Mouse (Mus musculus): ENCODE results near the gene Tmbim4. TPM values are rescaled to one million over a fixed set of nuclear protein-coding genes. Genes with fewer than 3 reads are reported as not detected.

The Tmbim4 gene
- polyA plus RNA-seq, 1 experiment from 2014 or later: 87.1 TPM

DNA sequence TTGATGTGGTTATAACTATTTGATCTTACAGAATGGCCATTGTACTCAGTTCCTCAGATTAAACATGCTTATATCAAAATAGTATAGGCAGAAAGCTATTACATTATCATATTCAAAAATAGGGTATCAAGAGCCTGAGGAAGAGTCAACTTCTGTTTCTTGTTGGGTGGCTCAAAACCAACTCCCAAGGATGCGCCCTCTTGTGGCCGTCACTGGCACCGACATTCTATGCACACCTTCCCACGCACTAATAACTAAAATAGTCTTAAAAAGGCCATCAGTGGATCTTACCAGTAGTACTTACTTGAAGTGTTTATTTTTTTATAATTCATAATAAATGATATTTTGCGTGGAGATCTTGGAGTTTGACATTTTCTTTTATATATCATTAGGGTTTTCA is 30.3 kb downstream of the Tmbim4 start:
- H3K9me3 ChIP-seq (ENCODE audit: low read depth, low read length): no peaks in the 10 kb centered on the region
- H3K4me2 ChIP-seq: no peak overlapping the region
- WGBS: 26% methylated on average over 5 of the region's 5 CpGs
- no peak overlapping the region for H3K9ac ChIP-seq
- H3K27me3 ChIP-seq (ENCODE audit: insufficient read depth, low read length): no peaks in the 10 kb centered on the region
- DNase-seq: peak; percentile 84
- no peak overlapping the region for H3K4me3 ChIP-seq (ENCODE audit: low read depth, low read length)
- no peak overlapping the region for H3K27ac ChIP-seq (ENCODE audit: low read depth)
- H3K4me1 ChIP-seq (ENCODE audit: insufficient read depth): 0 out of 2 replicates have a peak, but pooled peaks cover 4% of the 10 kb centered on the region
- ATAC-seq (ENCODE audit: insufficient read depth): no peak
- TF ChIP-seq CTCF (IDR thresholded peaks at IDR 0.05; ENCODE audit: low read depth): peak; percentile 79
- peaks cover 34% of the 10 kb centered on the region for H3K36me3 ChIP-seq (ENCODE audit: insufficient read depth)

DNA sequence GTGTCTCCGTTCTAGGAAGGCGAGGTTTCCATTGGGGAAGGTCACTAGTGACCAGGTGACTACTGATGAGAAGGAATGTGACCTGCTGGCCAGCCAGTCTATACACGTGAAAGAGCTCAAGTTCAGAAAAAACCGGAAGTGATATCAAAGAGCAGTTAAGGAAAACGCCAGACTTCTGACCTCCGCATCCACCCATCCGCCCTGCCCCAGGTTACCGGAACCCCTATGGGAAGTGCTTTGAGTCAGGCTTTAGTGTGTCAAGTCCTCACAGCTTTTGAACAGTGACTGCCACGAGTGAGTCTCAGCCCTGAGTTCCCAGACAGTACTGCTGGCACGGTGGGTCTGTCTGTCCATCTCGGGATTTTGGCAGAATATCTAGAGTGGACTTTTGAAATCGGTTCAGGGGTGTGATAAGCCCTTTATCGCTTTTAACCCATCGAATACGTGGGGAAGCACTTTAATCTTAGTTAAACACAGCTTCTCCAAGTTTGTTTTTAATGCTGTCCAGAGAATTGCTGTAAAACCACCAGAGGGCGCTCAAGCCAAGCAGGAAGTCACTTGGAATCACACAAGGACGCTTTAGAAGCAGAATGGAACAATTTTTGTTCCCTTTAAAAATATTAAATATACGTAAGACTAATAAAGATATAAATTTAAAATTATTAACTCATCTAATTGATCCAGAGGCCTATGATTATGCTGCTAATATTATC is 32.4 kb downstream of the Tmbim4 start:
- H3K4me2 ChIP-seq: peak overlapping the region; percentile 48
- no peak overlapping the region for H3K4me3 ChIP-seq (ENCODE audit: low read depth, low read length)
- H3K27me3 ChIP-seq (ENCODE audit: insufficient read depth, low read length): no peaks in the 10 kb centered on the region
- no peaks in the 10 kb centered on the region for H3K9me3 ChIP-seq (ENCODE audit: low read depth, low read length)
- no peaks in the 10 kb centered on the region for H3K4me1 ChIP-seq (ENCODE audit: insufficient read depth)
- DNase-seq (peak; percentile 88), ATAC-seq (ENCODE audit: insufficient read depth) (peak; percentile 32; the same call in 1 of the 2 replicates)
- 0 out of 2 replicates have a peak overlapping the region, but pooled peaks have one; percentile 15 for H3K9ac ChIP-seq
- H3K36me3 ChIP-seq (ENCODE audit: insufficient read depth): peaks cover 27% of the 10 kb centered on the region
- TF ChIP-seq CTCF (IDR thresholded peaks at IDR 0.05; ENCODE audit: low read depth): peak; percentile 84
- no peak overlapping the region for H3K27ac ChIP-seq (ENCODE audit: low read depth)
- WGBS: 27% methylated on average over 18 of the region's 18 CpGs

DNA sequence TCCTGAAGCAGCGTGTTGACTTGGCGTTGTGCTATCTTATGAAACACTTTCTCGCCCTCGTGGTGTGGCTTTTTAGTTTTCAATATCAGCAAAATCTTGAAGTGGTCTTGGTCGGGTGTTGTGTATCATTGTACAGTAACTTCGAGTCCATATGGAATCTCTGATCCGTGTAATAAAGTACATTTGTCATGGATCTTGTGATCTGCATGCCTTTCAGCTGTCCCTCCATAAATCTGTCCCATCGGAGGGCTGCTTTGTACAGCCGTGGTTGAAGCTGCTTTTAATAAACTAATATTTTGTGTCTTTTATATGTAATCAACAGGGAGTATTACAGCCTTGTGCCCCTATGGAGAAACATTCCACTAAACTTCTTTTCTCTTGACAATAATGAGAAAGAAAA is 35.5 kb downstream of the Tmbim4 start:
- no peaks in the 10 kb centered on the region for H3K4me1 ChIP-seq (ENCODE audit: insufficient read depth)
- no peak overlapping the region for H3K4me3 ChIP-seq (ENCODE audit: low read depth, low read length)
- H3K4me2 ChIP-seq: no peak overlapping the region
- no peaks in the 10 kb centered on the region for H3K27me3 ChIP-seq (ENCODE audit: insufficient read depth, low read length)
- DNase-seq: no peak
- no peaks in the 10 kb centered on the region for H3K9me3 ChIP-seq (ENCODE audit: low read depth, low read length)
- ATAC-seq (ENCODE audit: insufficient read depth): no peak
- WGBS: 57% methylated on average over 9 of the region's 9 CpGs
- H3K9ac ChIP-seq: no peak overlapping the region
- H3K36me3 ChIP-seq (ENCODE audit: insufficient read depth): 0 out of 2 replicates have a peak, but pooled peaks cover 7% of the 10 kb centered on the region
- TF ChIP-seq CTCF (IDR thresholded peaks at IDR 0.05; ENCODE audit: low read depth): no peak
- H3K27ac ChIP-seq (ENCODE audit: low read depth): no peak overlapping the region

DNA sequence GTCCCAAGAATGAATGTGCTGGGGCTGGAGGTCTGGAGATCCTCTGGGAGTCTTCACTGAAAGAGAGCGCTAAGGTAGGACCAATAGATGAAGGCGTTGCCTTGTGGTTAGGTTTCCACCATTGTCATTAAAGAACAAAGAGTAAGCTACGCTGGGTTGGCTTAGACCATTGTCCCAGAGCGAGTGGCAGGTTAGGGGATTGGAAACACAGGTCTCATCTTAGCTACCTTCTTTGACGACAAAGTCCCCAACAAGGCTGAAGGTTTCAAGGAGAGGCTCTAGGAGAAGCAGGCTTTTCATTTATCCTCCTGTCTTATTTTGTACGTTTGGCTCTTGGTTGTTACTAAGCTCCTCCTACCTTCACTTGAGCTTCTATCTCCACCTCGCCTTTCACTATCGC is 36.9 kb downstream of the Tmbim4 start:
- Histone ChIP-seq H3K4me3 (ENCODE audit: low read depth, low read length) (no peak overlapping the region), H3K9me3 (ENCODE audit: low read depth, low read length) (no peaks in the 10 kb centered on the region), H3K9ac (no peak overlapping the region), H3K27ac (ENCODE audit: low read depth) (no peak overlapping the region), H3K27me3 (ENCODE audit: insufficient read depth, low read length) (no peaks in the 10 kb centered on the region), H3K36me3 (ENCODE audit: insufficient read depth) (no peaks in the 10 kb centered on the region), H3K4me2 (no peak overlapping the region), H3K4me1 (ENCODE audit: insufficient read depth) (no peaks in the 10 kb centered on the region)
- DNase-seq (no peak), ATAC-seq (ENCODE audit: insufficient read depth) (no peak)
- TF ChIP-seq CTCF (IDR thresholded peaks at IDR 0.05; ENCODE audit: low read depth): no peak
- 84% methylated on average over 8 of the region's 8 CpGs for WGBS

DNA sequence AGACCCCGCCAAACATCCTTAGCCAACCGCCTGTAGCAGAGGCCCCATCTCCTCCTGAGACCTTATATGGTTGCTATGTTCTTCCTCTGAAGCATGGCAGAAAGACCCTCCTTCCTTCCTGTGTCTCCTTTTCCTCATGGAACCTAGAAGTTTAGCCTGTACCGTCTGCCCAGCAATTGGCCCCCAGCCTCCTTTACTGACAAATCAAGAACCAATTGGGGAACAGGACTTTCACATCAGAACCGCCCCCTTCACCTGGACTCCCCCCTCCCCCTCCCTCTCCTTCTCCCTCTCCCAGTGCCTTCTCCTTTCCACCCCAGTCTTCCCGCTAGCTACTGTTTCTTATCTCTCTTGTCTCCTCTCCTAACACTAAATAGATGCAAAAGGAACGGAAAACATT is 38.1 kb downstream of the Tmbim4 start:
- ATAC-seq (ENCODE audit: insufficient read depth): no peak
- Histone ChIP-seq H3K27ac (ENCODE audit: low read depth) (no peak overlapping the region), H3K4me2 (no peak overlapping the region), H3K9me3 (ENCODE audit: low read depth, low read length) (no peaks in the 10 kb centered on the region), H3K36me3 (ENCODE audit: insufficient read depth) (no peaks in the 10 kb centered on the region), H3K27me3 (ENCODE audit: insufficient read depth, low read length) (no peaks in the 10 kb centered on the region), H3K9ac (no peak overlapping the region), H3K4me3 (ENCODE audit: low read depth, low read length) (no peak overlapping the region), H3K4me1 (ENCODE audit: insufficient read depth) (no peaks in the 10 kb centered on the region)
- WGBS: 52% methylated on average over 6 of the region's 6 CpGs
- DNase-seq: no peak
- TF ChIP-seq CTCF (IDR thresholded peaks at IDR 0.05; ENCODE audit: low read depth): no peak

DNA sequence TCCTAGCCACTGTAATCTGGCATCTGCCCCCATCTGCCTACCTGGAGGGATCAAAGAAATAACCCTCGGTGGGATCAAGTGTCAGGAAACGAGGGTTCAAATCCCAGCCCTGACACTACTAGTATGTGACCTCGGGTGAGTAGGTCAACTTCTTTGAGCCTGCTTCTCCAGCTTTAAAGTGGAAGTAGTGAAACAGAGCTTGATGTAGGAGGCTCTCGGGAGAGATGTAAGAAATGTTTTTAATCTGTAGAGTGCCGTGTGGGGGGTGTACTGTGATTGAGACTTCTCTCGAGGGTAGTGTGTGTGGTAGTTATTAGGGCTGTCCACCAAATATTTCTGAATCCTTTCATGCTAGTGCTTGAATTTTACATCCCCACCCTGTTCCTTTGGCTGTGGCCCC is 41.0 kb downstream of the Tmbim4 start:
- ATAC-seq (ENCODE audit: insufficient read depth) (no peak), DNase-seq (no peak)
- Histone ChIP-seq H3K4me2 (no peak overlapping the region), H3K36me3 (ENCODE audit: insufficient read depth) (no peaks in the 10 kb centered on the region), H3K9ac (no peak overlapping the region), H3K27me3 (ENCODE audit: insufficient read depth, low read length) (no peaks in the 10 kb centered on the region), H3K4me1 (ENCODE audit: insufficient read depth) (no peaks in the 10 kb centered on the region), H3K9me3 (ENCODE audit: low read depth, low read length) (no peaks in the 10 kb centered on the region), H3K4me3 (ENCODE audit: low read depth, low read length) (no peak overlapping the region), H3K27ac (ENCODE audit: low read depth) (no peak overlapping the region)
- 42% methylated on average over 6 of the region's 6 CpGs for WGBS
- no peak for TF ChIP-seq CTCF (IDR thresholded peaks at IDR 0.05; ENCODE audit: low read depth)

DNA sequence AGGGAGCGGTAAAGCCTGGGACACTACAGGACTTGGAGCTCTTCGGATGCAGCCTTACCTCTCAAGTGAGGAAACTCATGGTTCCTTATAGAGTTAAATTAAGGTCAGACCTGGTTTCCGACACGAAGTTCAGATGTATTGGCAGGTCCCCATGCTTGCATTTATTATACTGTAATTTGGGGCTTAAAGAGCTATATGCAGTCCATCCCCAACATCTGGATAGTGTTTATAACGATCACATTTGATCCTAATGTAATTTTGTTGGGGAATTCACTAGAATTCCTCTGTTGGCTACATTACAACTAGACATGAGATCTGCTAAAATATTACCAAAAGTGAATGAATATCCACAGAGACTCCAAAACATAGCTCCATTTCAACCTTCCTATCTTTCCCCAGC is 44.3 kb downstream of the Tmbim4 start:
- H3K27me3 ChIP-seq (ENCODE audit: insufficient read depth, low read length): no peaks in the 10 kb centered on the region
- no peak overlapping the region for H3K4me3 ChIP-seq (ENCODE audit: low read depth, low read length)
- ATAC-seq (ENCODE audit: insufficient read depth): no peak
- no peak for DNase-seq
- H3K36me3 ChIP-seq (ENCODE audit: insufficient read depth): no peaks in the 10 kb centered on the region
- WGBS: 59% methylated on average over 5 of the region's 5 CpGs
- no peak for TF ChIP-seq CTCF (IDR thresholded peaks at IDR 0.05; ENCODE audit: low read depth)
- H3K4me1 ChIP-seq (ENCODE audit: insufficient read depth): no peaks in the 10 kb centered on the region
- H3K9me3 ChIP-seq (ENCODE audit: low read depth, low read length): no peaks in the 10 kb centered on the region
- no peak overlapping the region for H3K4me2 ChIP-seq
- no peak overlapping the region for H3K27ac ChIP-seq (ENCODE audit: low read depth)
- no peak overlapping the region for H3K9ac ChIP-seq

Data from lung, embryonic 14.5 days (tissue).